Mouse (Mus musculus) cortical plate, adult 2 months (tissue): ENCODE measurements around the gene Selenon. TPM values are rescaled to one million over a fixed set of nuclear protein-coding genes. Genes with fewer than 3 reads are reported as not detected.

Source experiments
- H3K27ac ChIP-seq: fragments of 200-500 bp; 2 replicates; pipeline ENCODE4 v1.5.1; 2012; ENCODE audit warnings: low read length, control low read depth, inconsistent platforms; ENCODE audit not compliant: insufficient read depth
- H3K4me1 ChIP-seq: fragments of 200-500 bp; 2 replicates; pipeline ENCODE4 v1.6.1; 2011; ENCODE audit warnings: low read length; ENCODE audit not compliant: control insufficient read depth, insufficient read depth
- H3K4me3 ChIP-seq: fragments of 200-500 bp; 2 replicates; pipeline ENCODE4 v1.5.1; 2011; ENCODE audit warnings: mild to moderate bottlenecking, low read length, control low read depth; ENCODE audit not compliant: insufficient read depth
- CTCF ChIP-seq: fragments of 200-500 bp; IDR thresholded peaks from 2 replicates; pipeline ENCODE4 v1.5.1; 2011; ENCODE audit warnings: mild to moderate bottlenecking, control low read depth, low read length; ENCODE audit not compliant: insufficient read depth; ENCODE audit errors: extremely low read depth
- POLR2A ChIP-seq: fragments of 200-500 bp; IDR thresholded peaks from 2 replicates; pipeline ENCODE4 v1.6.1; 2011; ENCODE audit warnings: mild to moderate bottlenecking, low read length, control low read depth; ENCODE audit not compliant: insufficient read depth; ENCODE audit errors: extremely low read depth
- polyA plus RNA-seq: library from polyadenylated mRNA; depleted of rRNA; stranded (reverse); fragments of >200 nt; gene quantifications from 2 replicates; pipeline ENCODE4 v1.2.3, GENCODE M21; 2012

Gene Selenon
- polyA plus RNA-seq, 1 experiment, result 19.0 TPM

DNA sequence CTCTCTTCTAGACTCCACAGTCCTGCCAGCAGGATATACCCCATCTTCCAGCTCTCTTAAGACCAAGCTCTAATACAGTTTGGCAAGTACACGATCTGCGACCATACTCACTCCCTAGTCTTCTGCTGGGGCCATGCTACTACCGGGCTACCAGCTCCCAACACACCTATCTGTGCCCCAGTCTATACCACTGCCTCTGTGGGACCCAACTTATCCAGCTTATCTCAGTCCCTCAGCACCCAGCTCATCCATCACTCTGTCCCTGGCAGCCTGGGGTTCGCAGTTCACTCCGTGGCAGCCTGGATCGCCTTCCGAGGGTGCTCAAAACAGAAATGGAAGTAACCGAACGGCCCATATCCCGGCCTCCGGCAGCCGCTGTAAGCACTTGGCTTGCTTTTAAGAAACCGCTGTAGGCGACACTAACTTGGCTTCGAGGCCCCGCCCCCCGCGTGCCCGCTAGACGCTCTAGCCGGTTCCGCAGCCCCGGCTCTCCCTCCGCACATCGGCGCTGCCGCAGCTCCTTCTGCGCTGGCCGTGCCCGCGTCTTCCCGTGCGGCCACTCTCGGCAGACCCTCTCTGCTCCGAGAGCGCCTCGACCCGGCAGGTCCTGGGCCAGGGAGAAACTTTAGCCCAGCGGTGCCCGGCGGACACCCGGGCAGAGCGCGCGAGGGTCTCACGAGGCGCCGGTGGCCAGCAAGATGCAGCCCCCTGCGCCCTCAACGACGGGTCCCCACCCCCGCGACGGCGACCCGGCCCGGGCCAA lies 17.7 kb downstream of the Selenon start:
- peak overlapping the region; percentile 45; the same call in 1 of the 2 replicates for H3K27ac ChIP-seq
- TF ChIP-seq CTCF (no peak), POLR2A (no peak)
- peaks cover 5% of the 10 kb centered on the region for H3K4me1 ChIP-seq
- peak overlapping the region; percentile 59 for H3K4me3 ChIP-seq

GRCm38 (mm10) chr4:134533421-134533820 lies 18.5 kb downstream of the Selenon start:
- no peak overlapping the region for H3K27ac ChIP-seq
- no peak overlapping the region; the same call in 1 of the 2 replicates for H3K4me3 ChIP-seq
- peaks cover 5% of the 10 kb centered on the region for H3K4me1 ChIP-seq
- no peak for TF ChIP-seq POLR2A
- TF ChIP-seq CTCF, result no peak

- TF ChIP-seq POLR2A (no peak), CTCF (no peak)
Measured at GRCm38 (mm10) chr4:134532928-134533327, 19.0 kb downstream of the Selenon start.

DNA sequence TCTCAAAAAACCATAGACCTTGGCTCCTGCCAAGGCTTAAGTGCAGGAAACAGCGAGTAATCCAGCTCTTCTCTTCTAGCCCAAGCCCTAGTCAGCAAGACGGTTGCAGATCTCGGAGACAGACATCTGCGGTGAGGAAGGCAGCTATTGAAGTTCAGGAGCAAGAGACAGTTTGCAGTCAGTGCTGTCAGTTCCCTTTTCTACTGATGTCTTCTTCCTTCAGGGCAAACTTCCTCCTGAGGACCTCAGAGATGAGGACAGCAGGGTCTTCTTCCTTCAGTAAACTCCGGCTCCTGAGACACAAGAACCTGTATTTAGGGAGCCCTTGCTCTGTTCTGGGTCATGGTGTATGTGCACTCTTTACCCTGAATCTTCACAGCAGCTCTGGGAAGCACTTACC lies 25.7 kb downstream of the Selenon start:
- no peak overlapping the region for H3K4me3 ChIP-seq
- no peak for TF ChIP-seq POLR2A
- no peak for TF ChIP-seq CTCF

More at GRCm38 (mm10) chr4:134532928-134533327, 19.0 kb downstream of the Selenon start:
- Histone ChIP-seq H3K4me1 (peaks cover 5% of the 10 kb centered on the region), H3K27ac (no peak overlapping the region), H3K4me3 (no peak overlapping the region)

DNA sequence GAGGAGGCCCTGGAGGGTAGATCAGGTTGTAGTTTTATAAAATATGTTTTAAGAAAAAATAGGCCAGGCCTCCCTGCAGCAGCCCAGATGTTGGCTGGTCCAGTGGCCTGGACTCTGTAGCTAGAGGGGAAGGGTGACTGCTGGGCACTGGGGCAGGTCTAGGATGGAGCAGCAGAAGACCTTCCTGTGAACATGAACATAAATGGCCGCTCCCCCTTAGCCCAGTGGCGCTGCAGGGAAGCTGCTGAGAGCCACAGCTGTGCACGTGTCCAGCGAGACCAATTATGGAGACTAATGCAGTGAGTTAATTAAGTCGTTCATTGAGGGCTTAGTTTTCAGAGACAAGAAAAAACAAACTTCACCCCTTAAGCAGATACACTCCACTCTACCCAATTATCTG lies 26.2 kb downstream of the Selenon start:
- no peaks in the 10 kb centered on the region for H3K4me1 ChIP-seq
- no peak overlapping the region for H3K27ac ChIP-seq
- no peak for TF ChIP-seq POLR2A
- no peak for TF ChIP-seq CTCF
- H3K4me3 ChIP-seq, result no peak overlapping the region

More for the DNA sequence above, 25.7 kb downstream of the Selenon start:
- Histone ChIP-seq H3K4me1 (no peaks in the 10 kb centered on the region), H3K27ac (no peak overlapping the region)

GRCm38 (mm10) chr4:134523447-134523846 lies 28.5 kb downstream of the Selenon start:
- TF ChIP-seq POLR2A, result no peak
- TF ChIP-seq CTCF, result no peak
- no peak overlapping the region for H3K4me3 ChIP-seq
- H3K4me1 ChIP-seq, result no peaks in the 10 kb centered on the region

DNA sequence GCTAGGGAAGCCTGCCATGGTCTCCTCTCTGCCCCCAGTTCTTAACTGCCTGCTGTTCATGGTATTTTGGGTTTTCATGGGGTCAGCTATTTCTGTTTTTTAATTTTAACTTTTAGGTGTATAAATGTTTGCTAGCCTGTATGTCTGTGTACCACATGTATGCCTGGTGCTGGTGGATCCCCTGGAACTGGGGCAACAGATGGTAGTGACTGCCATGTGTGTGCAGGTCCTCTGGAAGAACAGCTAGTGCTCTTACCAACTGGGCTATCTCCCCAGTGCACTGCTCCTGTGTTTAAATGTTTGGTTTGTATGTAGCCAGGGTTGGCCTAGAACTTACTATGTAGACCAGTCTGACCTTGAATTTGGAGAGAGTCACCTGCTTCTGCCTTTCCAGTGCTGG lies 32.7 kb downstream of the Selenon start:
- no peak overlapping the region for H3K4me3 ChIP-seq
- peaks cover 5% of the 10 kb centered on the region for H3K4me1 ChIP-seq
- TF ChIP-seq POLR2A (no peak), CTCF (no peak)
- no peak overlapping the region for H3K27ac ChIP-seq

More at GRCm38 (mm10) chr4:134523447-134523846, 28.5 kb downstream of the Selenon start:
- no peak overlapping the region for H3K27ac ChIP-seq

GRCm38 (mm10) chr4:134518541-134518940 lies 33.4 kb downstream of the Selenon start:
- Histone ChIP-seq H3K4me1 (peaks cover 5% of the 10 kb centered on the region), H3K27ac (no peak overlapping the region), H3K4me3 (no peak overlapping the region)
- no peak for TF ChIP-seq POLR2A
- TF ChIP-seq CTCF, result no peak

GRCm38 (mm10) chr4:134517719-134518118 lies 34.2 kb downstream of the Selenon start:
- H3K4me3 ChIP-seq, result no peak overlapping the region
- peaks cover 5% of the 10 kb centered on the region for H3K4me1 ChIP-seq
- no peak for TF ChIP-seq CTCF
- H3K27ac ChIP-seq, result no peak overlapping the region

- Histone ChIP-seq H3K4me1 (peaks cover 5% of the 10 kb centered on the region), H3K27ac (peak overlapping the region; percentile 74)
Measured at GRCm38 (mm10) chr4:134516981-134517380, 35.0 kb downstream of the Selenon start.

DNA sequence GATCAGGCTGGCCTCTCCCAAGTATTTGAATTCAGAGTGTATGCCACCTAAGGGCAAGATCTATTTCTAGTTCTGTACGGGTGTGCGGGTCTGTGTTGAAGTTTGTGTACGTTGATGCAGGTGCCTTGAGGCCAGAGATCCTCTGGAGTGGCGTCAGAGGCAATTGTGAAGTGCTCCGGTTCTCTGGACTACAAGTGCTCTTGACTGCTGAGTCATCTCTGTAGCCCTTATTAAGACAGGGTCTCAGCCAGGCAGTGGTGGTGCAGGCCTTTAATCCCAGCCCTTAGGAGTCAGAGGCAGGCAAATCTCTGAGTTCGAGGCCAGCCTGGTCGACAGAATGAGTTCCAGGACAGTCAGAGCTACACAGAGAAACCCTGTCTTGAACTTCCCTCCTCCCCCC lies 36.4 kb downstream of the Selenon start:
- Histone ChIP-seq H3K27ac (no peak overlapping the region), H3K4me3 (no peak overlapping the region), H3K4me1 (peaks cover 5% of the 10 kb centered on the region)
- TF ChIP-seq POLR2A (no peak), CTCF (no peak)

More at GRCm38 (mm10) chr4:134516981-134517380, 35.0 kb downstream of the Selenon start:
- no peak overlapping the region for H3K4me3 ChIP-seq
- TF ChIP-seq CTCF (no peak), POLR2A (no peak)
